Mouse (Mus musculus) testis, adult 2 months (tissue): Measurements from ENCODE around the gene 2810408A11Rik. TPM values are rescaled to one million over a fixed set of nuclear protein-coding genes. Genes with fewer than 3 reads are reported as not detected.

ENCODE experiments used
- H3K27ac ChIP-seq: fragments of 200-500 bp; 2 replicates; pipeline ENCODE4 v1.5.1; 2012; ENCODE audit warnings: low read depth, low read length; ENCODE audit not compliant: control insufficient read depth, insufficient read depth
- H3K27me3 ChIP-seq: fragments of 200-500 bp; 2 replicates; pipeline ENCODE4 v1.6.1; 2012; ENCODE audit warnings: mild to moderate bottlenecking, low read length, moderate library complexity; ENCODE audit not compliant: control insufficient read depth, insufficient read depth
- H3K36me3 ChIP-seq: fragments of 200-500 bp; 2 replicates; pipeline ENCODE4 v1.6.1; 2012; ENCODE audit warnings: mild to moderate bottlenecking, low read length; ENCODE audit not compliant: control insufficient read depth, insufficient read depth
- H3K4me1 ChIP-seq: fragments of 200-500 bp; 2 replicates; pipeline ENCODE4 v1.6.1; 2012; ENCODE audit warnings: low read length; ENCODE audit not compliant: control insufficient read depth, insufficient read depth
- H3K4me3 ChIP-seq: fragments of 200-500 bp; 2 replicates; pipeline ENCODE4 v1.5.1; 2012; ENCODE audit warnings: low read depth, mild to moderate bottlenecking, low read length, moderate library complexity, mixed read lengths; ENCODE audit not compliant: control insufficient read depth
- CTCF ChIP-seq: fragments of 200-500 bp; IDR thresholded peaks from 2 replicates; pipeline ENCODE4 v1.5.1; 2012; ENCODE audit warnings: low read depth, mild to moderate bottlenecking, inconsistent platforms, low read length, moderate library complexity; ENCODE audit not compliant: control insufficient read depth, insufficient read depth, insufficient replicate concordance
- POLR2A ChIP-seq: fragments of 200-500 bp; IDR thresholded peaks from 2 replicates; pipeline ENCODE4 v1.6.1; 2012; ENCODE audit warnings: low read depth, mild to moderate bottlenecking, inconsistent platforms, low read length, moderate library complexity; ENCODE audit not compliant: control insufficient read depth
- polyA plus RNA-seq: library from polyadenylated mRNA; depleted of rRNA; stranded (reverse); fragments of >200 nt; gene quantifications from 2 replicates; pipeline ENCODE4 v1.2.3, GENCODE M21; 2012

2810408A11Rik gene
- polyA plus RNA-seq, 1 experiment, result 125 TPM

DNA sequence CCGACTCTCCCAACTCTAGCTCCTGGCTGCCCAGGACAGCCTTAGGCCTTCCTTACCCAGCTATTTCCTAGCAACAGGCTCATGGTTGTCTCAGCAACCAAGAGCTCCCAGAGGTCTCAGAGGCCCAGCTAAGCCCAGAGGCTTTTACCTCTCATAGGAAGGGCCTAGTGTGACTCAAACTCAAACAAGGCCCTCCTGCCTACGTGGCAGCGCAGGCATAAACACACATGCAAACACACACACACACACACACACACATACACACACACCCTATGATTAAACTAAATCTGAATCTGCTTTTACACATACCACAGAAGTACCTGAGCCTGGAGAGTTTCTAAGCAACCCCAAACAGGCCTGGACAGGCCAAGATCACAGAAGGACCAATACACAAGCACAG is 22.4 kb downstream of the 2810408A11Rik start:
- H3K4me3 ChIP-seq, result peak overlapping the region; percentile 81; the same call in 1 of the 2 replicates
- no peaks in the 10 kb centered on the region for H3K36me3 ChIP-seq
- H3K4me1 ChIP-seq, result peaks cover 35% of the 10 kb centered on the region
- H3K27me3 ChIP-seq, result no peaks in the 10 kb centered on the region
- no peak overlapping the region for H3K27ac ChIP-seq
- no peak for TF ChIP-seq POLR2A
- no peak for TF ChIP-seq CTCF

DNA sequence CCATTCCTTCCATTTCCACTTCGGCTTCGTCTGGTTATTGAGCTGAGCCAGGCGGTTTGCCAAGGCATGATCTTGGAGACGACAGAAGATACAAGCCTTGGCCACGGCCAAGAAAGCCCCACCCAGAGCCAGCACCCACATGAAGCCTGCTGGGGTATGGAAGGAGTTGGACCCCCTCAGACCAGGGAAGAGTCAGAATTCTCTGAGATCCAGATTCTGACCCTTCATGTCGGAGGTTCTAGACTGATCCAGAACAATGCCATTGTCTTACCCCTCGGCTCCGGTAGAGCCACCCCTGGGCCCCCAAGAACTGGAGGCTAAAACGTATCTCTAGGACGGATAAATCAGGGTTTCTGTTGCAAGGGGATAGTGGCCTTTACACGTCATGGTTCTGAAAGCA is 22.9 kb downstream of the 2810408A11Rik start, which contains the start of gene Tmem95:
TSS of gene Tmem95 (minus strand) at position 141 of the 400 bp plus-strand sequence.
- Histone ChIP-seq H3K27ac (no peak within 1 kb of the TSS), H3K36me3 (no peaks in the 10 kb centered on the region), H3K4me1 (peaks cover 35% of the 10 kb centered on the region), H3K27me3 (no peaks in the 10 kb centered on the region), H3K4me3 (peak within 1 kb of the TSS; percentile 81)
- TF ChIP-seq CTCF, result no peak
- TF ChIP-seq POLR2A, result 0 out of 2 replicates have a peak, but pooled peaks have one; percentile 35

DNA sequence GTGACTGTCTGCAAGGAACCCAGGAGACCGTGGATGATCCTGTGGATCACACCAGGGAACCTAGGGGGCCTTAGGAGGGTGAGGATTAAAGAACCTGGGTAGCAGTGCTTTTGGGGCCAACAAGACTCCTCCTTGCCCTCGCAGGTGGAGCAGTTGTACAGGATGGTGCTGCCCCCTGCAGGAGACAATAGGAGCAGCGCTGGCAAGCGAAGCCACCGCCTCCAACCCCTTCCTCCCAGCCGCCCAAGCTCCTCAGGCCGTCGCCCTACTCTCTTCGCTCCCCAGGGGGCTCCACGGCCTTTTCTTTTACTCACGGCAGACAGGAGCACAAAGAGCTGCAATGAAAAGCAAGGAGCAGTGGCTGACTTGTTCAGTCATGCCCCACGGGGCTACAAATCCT is 23.9 kb downstream of the 2810408A11Rik start:
- Histone ChIP-seq H3K36me3 (no peaks in the 10 kb centered on the region), H3K4me1 (peaks cover 32% of the 10 kb centered on the region), H3K27ac (no peak overlapping the region)

DNA sequence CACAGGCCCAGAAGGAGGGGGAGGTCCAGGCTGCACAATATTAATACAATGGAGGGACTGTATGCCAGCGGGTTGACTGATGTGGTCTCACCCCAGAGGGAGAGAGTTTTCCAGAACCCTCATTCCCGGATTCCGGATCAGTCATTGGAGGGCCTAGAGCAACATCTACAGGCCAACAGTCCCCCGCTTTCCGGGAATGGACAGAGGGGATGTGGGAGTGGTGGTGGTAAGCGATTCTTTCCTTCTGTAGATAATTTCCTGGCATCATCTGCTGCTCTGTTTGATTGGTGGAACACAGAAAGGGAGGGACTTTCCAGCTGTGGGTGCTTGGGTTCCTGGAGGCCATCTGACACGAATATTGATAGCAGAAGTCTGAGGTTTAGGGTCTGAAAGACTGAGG is 24.6 kb downstream of the 2810408A11Rik start:
- H3K36me3 ChIP-seq, result no peaks in the 10 kb centered on the region
- no peaks in the 10 kb centered on the region for H3K27me3 ChIP-seq
- TF ChIP-seq CTCF (no peak), POLR2A (no peak)
- H3K4me3 ChIP-seq, result peak overlapping the region; percentile 81
- peaks cover 26% of the 10 kb centered on the region for H3K4me1 ChIP-seq
- H3K27ac ChIP-seq, result no peak overlapping the region

More for the DNA sequence above, 23.9 kb downstream of the 2810408A11Rik start:
- TF ChIP-seq POLR2A (no peak), CTCF (peak; percentile 94)
- Histone ChIP-seq H3K4me3 (peak overlapping the region; percentile 81), H3K27me3 (no peaks in the 10 kb centered on the region)

DNA sequence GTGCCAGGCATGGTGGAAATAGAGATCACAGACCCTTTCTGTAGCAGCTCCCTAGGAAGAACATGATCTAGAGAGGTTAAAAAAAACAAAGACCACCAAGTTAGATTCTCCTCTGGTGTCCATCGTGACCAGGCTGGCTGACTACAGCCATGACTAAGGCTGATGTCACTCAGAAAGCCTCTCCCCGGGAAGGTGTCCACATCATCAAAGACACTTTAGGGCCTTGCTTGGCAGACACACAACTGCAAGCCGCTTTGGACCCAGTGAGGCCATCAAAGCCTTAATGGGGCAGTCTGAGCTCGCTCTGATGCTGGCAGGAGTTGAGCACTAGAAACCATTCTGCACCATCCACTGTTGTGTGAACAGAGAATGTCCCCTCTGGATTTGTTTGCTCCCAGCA is 28.3 kb downstream of the 2810408A11Rik start:
- TF ChIP-seq POLR2A (no peak), CTCF (no peak)
- H3K4me1 ChIP-seq, result peaks cover 10% of the 10 kb centered on the region
- no peaks in the 10 kb centered on the region for H3K36me3 ChIP-seq
- no peak overlapping the region for H3K27ac ChIP-seq
- H3K27me3 ChIP-seq, result no peaks in the 10 kb centered on the region
- H3K4me3 ChIP-seq, result no peak overlapping the region

DNA sequence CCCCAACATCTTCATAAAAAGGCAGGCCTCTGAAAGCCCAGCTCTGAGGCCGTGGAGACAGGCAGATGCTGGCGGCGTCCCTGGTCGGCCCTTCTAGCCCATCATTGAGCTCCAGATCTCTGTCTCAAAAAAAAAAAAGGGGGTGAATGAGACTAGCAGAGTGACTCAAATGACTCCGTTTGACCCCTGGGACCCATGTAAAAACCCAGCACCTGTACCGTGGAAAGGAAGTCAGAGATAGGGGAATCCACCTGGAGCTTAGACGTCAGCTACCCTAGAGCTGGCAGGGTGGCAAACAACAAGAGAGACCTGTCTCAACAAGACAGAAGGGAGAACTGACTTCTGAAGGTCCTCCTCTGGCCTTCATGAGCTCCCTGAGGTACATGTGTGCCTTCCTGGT is 29.0 kb downstream of the 2810408A11Rik start:
- no peak for TF ChIP-seq POLR2A
- no peak for TF ChIP-seq CTCF
- Histone ChIP-seq H3K27ac (no peak overlapping the region), H3K4me1 (peaks cover 7% of the 10 kb centered on the region), H3K36me3 (no peaks in the 10 kb centered on the region), H3K4me3 (no peak overlapping the region), H3K27me3 (no peaks in the 10 kb centered on the region)

DNA sequence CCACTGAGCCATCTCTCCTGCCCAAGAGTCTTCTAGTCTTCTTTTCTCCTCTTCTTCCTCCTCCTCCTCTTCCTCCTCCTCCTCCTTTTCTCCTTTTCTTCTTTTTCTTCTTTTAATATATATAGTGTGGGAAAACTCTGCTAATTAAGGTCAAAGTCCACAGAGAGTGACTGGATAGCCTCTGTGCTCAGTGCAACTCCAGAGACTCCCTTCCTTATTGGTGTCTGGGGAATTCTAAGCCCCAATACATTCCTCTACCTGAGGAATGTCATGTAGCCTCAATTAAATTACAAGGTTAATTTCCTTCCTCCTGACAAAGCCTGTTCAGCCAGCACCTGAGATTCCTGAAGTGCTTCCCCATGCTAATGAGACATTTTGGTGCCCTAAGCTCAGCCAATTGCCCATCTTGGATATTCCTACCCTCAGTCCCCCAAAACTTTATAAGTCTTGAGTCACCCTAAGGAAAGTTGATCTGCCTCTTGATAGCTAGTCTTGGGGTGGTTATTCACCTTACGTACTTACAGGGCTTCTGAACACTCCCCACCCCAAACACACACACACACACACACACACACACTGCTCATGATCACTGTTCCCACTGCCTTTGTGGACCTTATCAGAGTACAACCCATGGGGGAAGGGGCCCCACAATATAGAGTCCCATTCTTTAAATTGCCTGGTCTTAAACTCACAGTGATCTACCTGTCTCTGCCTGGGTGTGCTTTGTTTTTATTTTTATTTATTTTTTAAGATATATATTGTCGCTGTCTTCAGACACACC is 30.3 kb downstream of the 2810408A11Rik start:
- no peaks in the 10 kb centered on the region for H3K36me3 ChIP-seq
- no peak overlapping the region for H3K4me3 ChIP-seq
- TF ChIP-seq POLR2A, result no peak
- no peak for TF ChIP-seq CTCF
- no peaks in the 10 kb centered on the region for H3K4me1 ChIP-seq
- H3K27ac ChIP-seq, result no peak overlapping the region
- no peaks in the 10 kb centered on the region for H3K27me3 ChIP-seq

DNA sequence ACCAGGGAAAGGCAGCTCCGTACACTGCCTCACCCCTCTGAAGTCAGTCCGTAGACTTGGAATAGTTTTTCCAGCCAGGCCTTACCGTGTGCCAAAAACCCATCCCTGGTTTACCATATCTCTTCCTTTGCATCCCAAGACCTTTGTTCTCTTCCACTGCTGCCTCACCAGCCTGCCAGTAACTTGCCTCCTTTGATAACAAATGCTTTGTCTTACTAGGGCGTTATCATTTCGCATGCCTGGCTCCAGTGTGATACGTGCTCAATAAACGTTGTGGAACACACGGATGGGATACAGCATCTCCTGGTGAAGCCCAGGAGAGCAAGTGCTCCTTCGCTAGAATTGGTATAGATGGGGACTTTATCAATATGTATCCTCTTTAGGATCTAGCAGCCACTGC is 33.5 kb downstream of the 2810408A11Rik start:
- H3K4me3 ChIP-seq, result no peak overlapping the region
- H3K27ac ChIP-seq, result no peak overlapping the region
- no peaks in the 10 kb centered on the region for H3K4me1 ChIP-seq
- TF ChIP-seq CTCF (no peak), POLR2A (no peak)
- no peaks in the 10 kb centered on the region for H3K27me3 ChIP-seq
- H3K36me3 ChIP-seq, result no peaks in the 10 kb centered on the region
